11 mouse cellular contexts compared by ENCODE assay signal in the genomic region with DNA sequence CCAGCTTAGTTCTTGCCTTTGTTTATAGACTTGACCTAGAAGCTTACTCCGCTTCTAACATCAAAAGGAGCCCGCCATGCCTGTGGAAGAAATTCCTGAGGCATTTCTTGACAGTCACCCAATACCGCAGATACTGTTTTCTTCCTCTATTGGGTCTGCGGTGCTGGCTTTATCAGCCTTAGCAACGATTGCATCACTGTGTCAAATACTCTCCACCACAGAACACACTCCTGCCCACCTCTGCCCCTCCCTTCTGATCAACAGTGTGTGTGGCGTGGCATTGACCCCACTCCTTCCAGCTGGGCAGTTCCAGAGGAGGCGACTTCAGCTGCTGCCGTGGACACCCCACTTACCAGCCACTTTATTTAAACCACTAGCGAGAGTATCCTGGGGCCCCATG. TPM values are rescaled to one million over a fixed set of nuclear protein-coding genes. Genes with fewer than 3 reads are reported as not detected.
DNase-seq lines count a peak whose midpoint lies in the region; ATAC-seq and TF ChIP-seq lines count a peak whose summit lies in the region.
"Had no signal": no experiment of that assay in that cellular context is flagged by ENCODE, and none has a peak within 500 bp of the region (broad histone marks: within the 10 kb centered on the region; RNA-seq: fewer than 3 reads in every experiment).

No protein-coding gene starts in this region.

- no peaks in the 10 kb centered on the region; the same call in 1 of the 2 replicates for H3K9me3 ChIP-seq in liver, embryonic 16.5 days (replicated peaks; ENCODE audit: control insufficient read depth, low read length)
- H3K9me3 ChIP-seq in liver, embryonic 11.5 days (ENCODE audit: control insufficient read depth, low read length) = 0 out of 2 replicates have a peak, but pooled peaks cover 3% of the 10 kb centered on the region
- H3K9me3 ChIP-seq in limb, embryonic 10.5 days (replicated peaks) = no peaks in the 10 kb centered on the region
- no peaks in the 10 kb centered on the region; the same call in 1 of the 2 replicates for H3K9me3 ChIP-seq in neural tube, embryonic 12.5 days

- no peaks in the 10 kb centered on the region for H3K27me3 ChIP-seq in liver, embryonic 16.5 days (ENCODE audit: control insufficient read depth, insufficient read depth, low read depth, low read length)
- H3K27me3 ChIP-seq in liver, embryonic 11.5 days (replicated peaks; ENCODE audit: control insufficient read depth, insufficient read depth, low read length) = no peaks in the 10 kb centered on the region
- H3K27me3 ChIP-seq in limb, embryonic 10.5 days (ENCODE audit: low read depth, poor library complexity, severe bottlenecking) = no peaks in the 10 kb centered on the region
- no peaks in the 10 kb centered on the region for H3K27me3 ChIP-seq in neural tube, embryonic 12.5 days (replicated peaks)

- H3K4me1 ChIP-seq in liver, embryonic 16.5 days (ENCODE audit: control insufficient read depth, low read depth, low read length) = no peaks in the 10 kb centered on the region
- no peaks in the 10 kb centered on the region for H3K4me1 ChIP-seq in liver, embryonic 11.5 days (replicated peaks; ENCODE audit: control insufficient read depth, insufficient read depth, low read length)
- peaks cover 22% of the 10 kb centered on the region for H3K4me1 ChIP-seq in limb, embryonic 10.5 days
- H3K4me1 ChIP-seq in neural tube, embryonic 12.5 days = no peaks in the 10 kb centered on the region

- 43% methylated on average over 9 of the region's 9 CpGs for WGBS in liver, embryonic 16.5 days (ENCODE audit: insufficient replicate concordance)
- 59% methylated on average over 9 of the region's 9 CpGs for WGBS in liver, embryonic 11.5 days
- 54% methylated on average over 9 of the region's 9 CpGs for WGBS in limb, embryonic 10.5 days
- WGBS in neural tube, embryonic 12.5 days = 55% methylated on average over 9 of the region's 9 CpGs

- DNase-seq in liver, embryonic 11.5 days (ENCODE audit: low spot score) = no peak
- peak; percentile 38 for DNase-seq in Muller cell, postnatal 12 days (ENCODE audit: inconsistent ontology term)
- no peak for DNase-seq in limb, embryonic 10.5 days (ENCODE audit: low spot score)
- no peak for DNase-seq in adrenal gland, postnatal 14 days
- DNase-seq in gastrocnemius, adult 2 months = no peak
- DNase-seq: kidney, adult 2 months; spleen, adult 18-20 months; thymus, adult 2 months had no signal

- intact Hi-C loops in gastrocnemius, adult 2 months (cut with DNase I) = no loop called here

- no peak overlapping the region for H3K27ac ChIP-seq in liver, embryonic 16.5 days (ENCODE audit: low read length)
- no peak overlapping the region for H3K27ac ChIP-seq in liver, embryonic 11.5 days (ENCODE audit: low read depth, low read length)
- H3K27ac ChIP-seq in limb, embryonic 10.5 days = peak overlapping the region; percentile 70
- no peak overlapping the region for H3K27ac ChIP-seq in neural tube, embryonic 12.5 days
- H3K27ac ChIP-seq in gastrocnemius, adult 2 months = no peak overlapping the region

- H3K9ac ChIP-seq in liver, embryonic 16.5 days (ENCODE audit: low read depth, low read length) = no peak overlapping the region
- no peak overlapping the region for H3K9ac ChIP-seq in liver, embryonic 11.5 days (ENCODE audit: low read depth, low read length)
- no peak overlapping the region for H3K9ac ChIP-seq in neural tube, embryonic 12.5 days

- ATAC-seq in liver, embryonic 16.5 days (ENCODE audit: low read depth) = peak; percentile 58; the same call in 1 of the 2 replicates
- ATAC-seq in liver, embryonic 11.5 days (replicated peaks; ENCODE audit: low FRiP score) = no peak
- ATAC-seq in neural tube, embryonic 12.5 days (ENCODE audit: low FRiP score, low read depth) = peak; percentile 75; the same call in 1 of the 2 replicates

- H3K4me3 ChIP-seq in liver, embryonic 16.5 days (ENCODE audit: low read depth, low read length) = no peak overlapping the region
- no peak overlapping the region for H3K4me3 ChIP-seq in liver, embryonic 11.5 days (ENCODE audit: low read depth, low read length)
- no peak overlapping the region for H3K4me3 ChIP-seq in limb, embryonic 10.5 days
- H3K4me3 ChIP-seq in neural tube, embryonic 12.5 days = no peak overlapping the region
- no peak overlapping the region for H3K4me3 ChIP-seq in gastrocnemius, adult 2 months

- H3K36me3 ChIP-seq in liver, embryonic 16.5 days (ENCODE audit: control insufficient read depth, insufficient read depth) = no peaks in the 10 kb centered on the region
- no peaks in the 10 kb centered on the region for H3K36me3 ChIP-seq in liver, embryonic 11.5 days (ENCODE audit: control insufficient read depth, insufficient read depth, low read length)
- H3K36me3 ChIP-seq in limb, embryonic 10.5 days = no peaks in the 10 kb centered on the region
- no peaks in the 10 kb centered on the region for H3K36me3 ChIP-seq in neural tube, embryonic 12.5 days
- H3K36me3 ChIP-seq: G1E had no signal

- H3K4me2 ChIP-seq in liver, embryonic 16.5 days (ENCODE audit: low read depth, low read length) = no peak overlapping the region
- no peak overlapping the region for H3K4me2 ChIP-seq in liver, embryonic 11.5 days
- no peak overlapping the region for H3K4me2 ChIP-seq in neural tube, embryonic 12.5 days (replicated peaks)

- TF ChIP-seq CTCF in gastrocnemius, adult 2 months (IDR thresholded peaks at IDR 0.05) = no peak

RNA-seq across cellular contexts. Expression of gene Plbd1, which starts 16.0 kb away (rescaled TPM):
- polyA plus RNA-seq in liver, embryonic 16.5 days (2015; fragmentation: Nextera tagmentation; extraction: Ambion mirVana) = 14.2 and 15.9 TPM in 2 replicates
- polyA plus RNA-seq in liver, embryonic 11.5 days (2014; fragmentation: Nextera tagmentation; extraction: Ambion mirVana) = 0.86 and 1.2 TPM in 2 replicates
- polyA plus RNA-seq in limb, embryonic 10.5 days (2016; fragmentation: Nextera tagmentation; extraction: Ambion mirVana) = 0.63 and 1.4 TPM in 2 replicates
- polyA plus RNA-seq in neural tube, embryonic 12.5 days (2016; fragmentation: Nextera tagmentation; extraction: Ambion mirVana) = 1.3 and 2.0 TPM in 2 replicates
- total RNA-seq in adrenal gland, postnatal 14 days (2021) = 101 and 110 TPM in 2 replicates
- 10 to 100 TPM; 13.0 to 28.1 TPM for total RNA-seq in gastrocnemius, adult 2 months (2021)
- total RNA-seq: G1E had no signal
- polyA plus RNA-seq: G1E had no signal
